19 mouse cellular contexts compared by ENCODE assay signal in the genomic region with DNA sequence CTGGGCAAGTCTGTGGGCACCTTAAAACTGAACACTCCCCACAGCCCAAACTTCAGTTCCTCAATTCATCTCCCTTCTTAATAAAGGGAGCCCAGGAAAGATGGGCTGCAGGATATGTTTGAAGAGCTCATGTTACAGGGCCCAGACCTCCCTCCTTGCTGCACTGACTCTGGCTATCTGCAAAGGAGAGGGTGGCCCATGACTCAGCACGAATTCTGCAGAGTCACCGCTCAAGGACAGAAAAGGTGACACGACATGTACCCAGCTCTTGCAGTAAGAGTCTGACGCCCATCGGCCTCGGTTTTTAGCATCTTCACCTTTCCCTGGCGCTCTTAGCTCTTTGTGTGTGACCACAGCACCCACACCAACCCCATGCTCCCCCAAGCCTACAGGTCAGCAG. TPM values are rescaled to one million over a fixed set of nuclear protein-coding genes. Genes with fewer than 3 reads are reported as not detected.
DNase-seq lines count a peak whose midpoint lies in the region; ATAC-seq and TF ChIP-seq lines count a peak whose summit lies in the region.
"Had no signal": no experiment of that assay in that cellular context is flagged by ENCODE, and none has a peak within 500 bp of the region (broad histone marks: within the 10 kb centered on the region; RNA-seq: fewer than 3 reads in every experiment).

No protein-coding gene starts in this region.

- TF ChIP-seq CTCF in CH12.LX (conservative IDR thresholded peaks at IDR 0.05 in 1 of 2, IDR thresholded peaks at IDR 0.05 in 1 of 2; ENCODE audit: low read depth in 2 of 2, low read length in 2 of 2) (no peak), G1E (IDR thresholded peaks at IDR 0.05; ENCODE audit: low read depth, low read length) (no peak)
- TF ChIP-seq CTCF in liver, embryonic 14.5 days (IDR thresholded peaks at IDR 0.05; ENCODE audit: low read depth) = no peak
- no peak for TF ChIP-seq CTCF in gastrocnemius, adult 2 months (IDR thresholded peaks at IDR 0.05)

- 38% methylated on average over 7 of the region's 7 CpGs for WGBS in liver, embryonic 14.5 days (ENCODE audit: insufficient replicate concordance)
- WGBS in midbrain, embryonic 15.5 days = 78% methylated on average over 7 of the region's 7 CpGs

- no peak overlapping the region for H3K4me2 ChIP-seq in CH12.LX (ENCODE audit: insufficient read depth, low read depth, poor library complexity, severe bottlenecking)
- H3K4me2 ChIP-seq in liver, embryonic 14.5 days (ENCODE audit: low read depth) = peak overlapping the region; percentile 18
- no peak overlapping the region for H3K4me2 ChIP-seq in midbrain, embryonic 15.5 days
- H3K4me2 ChIP-seq: embryonic facial prominence, embryonic 15.5 days had no signal

- H3K27me3 ChIP-seq in CH12.LX (replicated peaks) (no peaks in the 10 kb centered on the region), G1E (ENCODE audit: insufficient read depth, low read length) (peaks cover 7% of the 10 kb centered on the region; the same call in 1 of the 2 replicates)
- H3K27me3 ChIP-seq in liver, embryonic 14.5 days (ENCODE audit: control insufficient read depth, insufficient read depth, low read length) = no peaks in the 10 kb centered on the region
- H3K27me3 ChIP-seq in midbrain, embryonic 15.5 days (replicated peaks) = no peaks in the 10 kb centered on the region
- H3K27me3 ChIP-seq: embryonic facial prominence, embryonic 15.5 days had no signal

- no peak overlapping the region for H3K4me3 ChIP-seq in CH12.LX (replicated peaks in 1 of 3; ENCODE audit: low read depth in 2 of 3, low read length in 2 of 3, poor library complexity in 1 of 3)
- no peak overlapping the region for H3K4me3 ChIP-seq in G1E (ENCODE audit: low read depth, low read length)
- no peak overlapping the region for H3K4me3 ChIP-seq in liver, embryonic 14.5 days (ENCODE audit: insufficient read depth in 1 of 2, low read depth in 2 of 2, low read length in 2 of 2)
- no peak overlapping the region for H3K4me3 ChIP-seq in midbrain, embryonic 15.5 days
- no peak overlapping the region for H3K4me3 ChIP-seq in gastrocnemius, adult 2 months
- H3K4me3 ChIP-seq: embryonic facial prominence, embryonic 15.5 days; limb, embryonic 10.5 days; midbrain, embryonic 10.5 days had no signal

- no peak for TF ChIP-seq RAD21 in CH12.LX (IDR thresholded peaks at IDR 0.05; ENCODE audit: low read depth, low read length)

- H3K36me3 ChIP-seq in CH12.LX (replicated peaks in 1 of 2; ENCODE audit: control insufficient read depth in 1 of 2, insufficient read depth in 1 of 2, low read length in 1 of 2) (no peaks in the 10 kb centered on the region), G1E (replicated peaks) (no peaks in the 10 kb centered on the region)
- no peaks in the 10 kb centered on the region for H3K36me3 ChIP-seq in liver, embryonic 14.5 days (replicated peaks; ENCODE audit: control insufficient read depth, insufficient read depth, low read depth)
- peaks cover 17% of the 10 kb centered on the region; the same call in 1 of the 2 replicates for H3K36me3 ChIP-seq in midbrain, embryonic 15.5 days (replicated peaks)
- H3K36me3 ChIP-seq: limb, embryonic 10.5 days; midbrain, embryonic 10.5 days had no signal

- no peak overlapping the region for H3K9ac ChIP-seq in CH12.LX (ENCODE audit: insufficient read depth, low read depth)
- no peak overlapping the region for H3K9ac ChIP-seq in liver, embryonic 14.5 days (replicated peaks)
- H3K9ac ChIP-seq in midbrain, embryonic 15.5 days = no peak overlapping the region
- H3K9ac ChIP-seq: embryonic facial prominence, embryonic 15.5 days had no signal

- no peak overlapping the region for H3K27ac ChIP-seq in CH12.LX (ENCODE audit: insufficient read depth, low read depth)
- H3K27ac ChIP-seq in liver, embryonic 14.5 days = peak overlapping the region; percentile 20; the same call in 1 of the 2 replicates
- no peak overlapping the region for H3K27ac ChIP-seq in midbrain, embryonic 15.5 days
- no peak overlapping the region for H3K27ac ChIP-seq in gastrocnemius, adult 2 months
- H3K27ac ChIP-seq: embryonic facial prominence, embryonic 15.5 days; limb, embryonic 10.5 days; midbrain, embryonic 10.5 days had no signal

- peaks cover 22 to 68% of the 10 kb centered on the region in 2 experiments for H3K4me1 ChIP-seq in CH12.LX (ENCODE audit: control insufficient read depth in 1 of 2, insufficient read depth in 2 of 2)
- peaks cover 8% of the 10 kb centered on the region for H3K4me1 ChIP-seq in G1E (ENCODE audit: insufficient read depth, low read depth, low read length)
- peaks cover 4 to 20% of the 10 kb centered on the region in 2 experiments; a peak in 3 of 4 replicates for H3K4me1 ChIP-seq in liver, embryonic 14.5 days (replicated peaks; ENCODE audit: control insufficient read depth in 2 of 2, insufficient read depth in 2 of 2, low read length in 1 of 2)
- H3K4me1 ChIP-seq in midbrain, embryonic 15.5 days = no peaks in the 10 kb centered on the region
- H3K4me1 ChIP-seq: embryonic facial prominence, embryonic 15.5 days; midbrain, embryonic 10.5 days had no signal

- no peak for TF ChIP-seq POLR2A in CH12.LX (IDR thresholded peaks at IDR 0.05; ENCODE audit: low read depth, low read length)

- ATAC-seq in G1E (ENCODE audit: extremely low read depth, insufficient number of reproducible peaks, low FRiP score, poor library complexity, severe bottlenecking) = peak; percentile 75
- ATAC-seq in liver, embryonic 14.5 days (ENCODE audit: insufficient read depth) = peak; percentile 87
- no peak for ATAC-seq in midbrain, embryonic 15.5 days (replicated peaks)
- ATAC-seq: forebrain, embryonic 16.5 days; inflammation-experienced regulatory T-cells, adult 6 months had no signal

- intact Hi-C loops in gastrocnemius, adult 2 months (cut with DNase I) = no loop called here

- DNase-seq in CH12.LX (ENCODE audit: extremely low read depth) = peak; percentile 51
- peak; percentile 13 for DNase-seq in G1E (ENCODE audit: low spot score)
- DNase-seq in brain, adult 2 months (ENCODE audit: low read depth, low spot score) = peak; percentile 14
- peak; percentile 51 to 75 (median 61) for DNase-seq in liver, embryonic 14.5 days (ENCODE audit: low read depth in 3 of 3, low spot score in 3 of 3)
- no peak for DNase-seq in urinary bladder, postnatal 25 days (ENCODE audit: low spot score)
- no peak for DNase-seq in gastrocnemius, adult 2 months
- DNase-seq: cerebellum, adult 8-10 months; gastrocnemius, postnatal 36 days; heart, postnatal 10 days; kidney, postnatal 10 days; thymus, postnatal 36 days had no signal

- H3K79me2 ChIP-seq in CH12.LX (replicated peaks; ENCODE audit: control insufficient read depth, extremely low read depth, insufficient read depth, poor library complexity, severe bottlenecking) = no peaks in the 10 kb centered on the region

- in situ Hi-C loops in CH12.LX (cut with MboI; ENCODE audit: low pct_ligation_motif_present, low pct_unique_long_range_greater_than_20kb, low sequenced_read_pairs) = no loop called here

- H3K9me3 ChIP-seq in CH12.LX (replicated peaks; ENCODE audit: low read length) = no peaks in the 10 kb centered on the region
- H3K9me3 ChIP-seq in G1E (replicated peaks) = no peaks in the 10 kb centered on the region
- no peaks in the 10 kb centered on the region for H3K9me3 ChIP-seq in liver, embryonic 14.5 days (ENCODE audit: control insufficient read depth, low read length)
- no peaks in the 10 kb centered on the region for H3K9me3 ChIP-seq in midbrain, embryonic 15.5 days
- H3K9me3 ChIP-seq: embryonic facial prominence, embryonic 15.5 days; limb, embryonic 10.5 days; midbrain, embryonic 10.5 days had no signal

- dilution Hi-C loops in CH12.LX (cut with MboI; ENCODE audit: extremely low pct_ligation_motif_present, extremely low pct_unique_long_range_greater_than_20kb, low sequenced_read_pairs) = no loop called here

- no peak for TF ChIP-seq EP300 in CH12.LX (IDR thresholded peaks at IDR 0.05; ENCODE audit: low read length)
- TF ChIP-seq EP300 in liver, embryonic 14.5 days (IDR thresholded peaks at IDR 0.05; ENCODE audit: low read depth) = 0 out of 2 replicates have a peak, but pooled peaks have one; percentile 10

TF ChIP-seq in CH12.LX, 34 proteins besides CTCF, POLR2A, EP300 and RAD21:
- TF ChIP-seq MAFK (IDR thresholded peaks at IDR 0.05; ENCODE audit: insufficient replicate concordance, low read length) = peak; percentile 93
- no peak for TF ChIP-seq MAZ (IDR thresholded peaks at IDR 0.05; ENCODE audit: low read depth, low read length)
- no peak for TF ChIP-seq PAX5 (IDR thresholded peaks at IDR 0.05; ENCODE audit: low read length)

RNA-seq across cellular contexts. Expression of a gene that starts 11.1 kb away (rescaled TPM):
- total RNA-seq in CH12.LX (2012; rRNA removed) (0.21 and 0.80 TPM in 2 replicates), CH12.LX (2014; rRNA removed) (0.01 and 0.04 TPM in 2 replicates), G1E (2014; fragmentation: Nextera tagmentation) (not detected in 2 replicates), G1E (2017) (under 0.01 and 0.05 TPM in 2 replicates)
- polyA plus RNA-seq in CH12.LX (2012; ENCODE audit: insufficient read length, low read depth) (0.05 and 0.16 TPM in 2 replicates), G1E (2012) (not detected in 2 replicates)
- polyA plus RNA-seq in liver, embryonic 14.5 days (2012; rRNA removed) = 0.04 and 0.11 TPM in 2 replicates
- polyA plus RNA-seq in liver, embryonic 14.5 days (2014; fragmentation: Nextera tagmentation; extraction: Ambion mirVana) = 0.03 and 0.09 TPM in 2 replicates
- 9.2 and 9.7 TPM in 2 replicates for polyA plus RNA-seq in midbrain, embryonic 15.5 days (2015; fragmentation: Nextera tagmentation; extraction: Ambion mirVana)
- under 1 TPM; 0.03 to 0.23 TPM for total RNA-seq in gastrocnemius, adult 2 months (2021)

RNA-seq across cellular contexts. Expression of a gene that starts 29.0 kb away (rescaled TPM):
- total RNA-seq in CH12.LX (2012; rRNA removed) = not detected in 2 replicates
- total RNA-seq in CH12.LX (2014; rRNA removed) = not detected in 2 replicates
- polyA plus RNA-seq in CH12.LX (2012; ENCODE audit: insufficient read length, low read depth) = 0.10 TPM in 1 of 2 replicates, not detected in the other
- not detected in 2 replicates for total RNA-seq in G1E (2014; fragmentation: Nextera tagmentation)
- 0.11 TPM in 1 of 2 replicates, not detected in the other for total RNA-seq in G1E (2017)
- not detected in 2 replicates for polyA plus RNA-seq in G1E (2012)
- polyA plus RNA-seq in liver, embryonic 14.5 days (2012; rRNA removed) = 0.64 and 0.74 TPM in 2 replicates
- 0.13 and 0.30 TPM in 2 replicates for polyA plus RNA-seq in liver, embryonic 14.5 days (2014; fragmentation: Nextera tagmentation; extraction: Ambion mirVana)
- 0.51 and 0.65 TPM in 2 replicates for polyA plus RNA-seq in midbrain, embryonic 15.5 days (2015; fragmentation: Nextera tagmentation; extraction: Ambion mirVana)
- under 1 TPM; 0.47 to 0.71 TPM for total RNA-seq in gastrocnemius, adult 2 months (2021)

RNA-seq across cellular contexts. Expression of a gene that starts 38.1 kb away (rescaled TPM):
- total RNA-seq in CH12.LX (2012; rRNA removed) (0.04 TPM in 2 replicates), CH12.LX (2014; rRNA removed) (not detected in 2 replicates), G1E (2014; fragmentation: Nextera tagmentation) (not detected in 2 replicates), G1E (2017) (0.06 and 0.11 TPM in 2 replicates)
- polyA plus RNA-seq in CH12.LX (2012; ENCODE audit: insufficient read length, low read depth) (not detected in 2 replicates), G1E (2012) (not detected in 2 replicates)
- polyA plus RNA-seq in liver, embryonic 14.5 days (2012; rRNA removed) = 0.01 TPM in 2 replicates
- polyA plus RNA-seq in liver, embryonic 14.5 days (2014; fragmentation: Nextera tagmentation; extraction: Ambion mirVana) = 0.08 TPM in 1 of 2 replicates, not detected in the other
- 0.15 and 0.17 TPM in 2 replicates for polyA plus RNA-seq in midbrain, embryonic 15.5 days (2015; fragmentation: Nextera tagmentation; extraction: Ambion mirVana)
- total RNA-seq in gastrocnemius, adult 2 months (2021) = under 1 TPM in 1 of 2 experiments, not detected in 1; 0.06 TPM
- total RNA-seq: layer of hippocampus, postnatal 25 days had no signal
- polyA plus RNA-seq: inflammation-experienced regulatory T-cells, adult 6 months; limb, embryonic 10.5 days; midbrain, embryonic 10.5 days; neural tube, embryonic 11.5 days had no signal

Comparison
In these comparisons a context has a peak if more than half of its experiments do, and no peak if none do; other contexts are left out.
1. DNase-seq: peak in CH12.LX (single experiment), G1E (single experiment), brain, adult 2 months (single experiment) and liver, embryonic 14.5 days (3 of 3); none in urinary bladder, postnatal 25 days (single experiment) and gastrocnemius, adult 2 months (single experiment).